Mouse (Mus musculus): ENCODE data around the gene Rag2. TPM values are rescaled to one million over a fixed set of nuclear protein-coding genes. Genes with fewer than 3 reads are reported as not detected.

Gene Rag2
- polyA plus RNA-seq, 1 experiment from 2014 or later, result not detected

GRCm38 (mm10) chr2:101665058-101665702 lies 40.7 kb downstream of the Rag2 start:
- H3K27ac ChIP-seq, result no peak overlapping the region
- 22% methylated on average over 9 of the region's 9 CpGs for WGBS
- peak; percentile 95 for ATAC-seq
- H3K9me3 ChIP-seq (replicated peaks), result no peaks in the 10 kb centered on the region
- H3K27me3 ChIP-seq, result no peaks in the 10 kb centered on the region
- H3K4me2 ChIP-seq, result no peak overlapping the region; the same call in 1 of the 2 replicates
- H3K36me3 ChIP-seq (ENCODE audit: poor library complexity, severe bottlenecking), result no peaks in the 10 kb centered on the region
- peaks cover 5% of the 10 kb centered on the region for H3K4me1 ChIP-seq
- H3K9ac ChIP-seq, result no peak overlapping the region
- no peak overlapping the region for H3K4me3 ChIP-seq

GRCm38 (mm10) chr2:101665703-101666092 lies 41.2 kb downstream of the Rag2 start:
- Histone ChIP-seq H3K27ac (no peak overlapping the region), H3K27me3 (no peaks in the 10 kb centered on the region), H3K36me3 (ENCODE audit: poor library complexity, severe bottlenecking) (no peaks in the 10 kb centered on the region), H3K9ac (no peak overlapping the region), H3K4me2 (no peak overlapping the region), H3K4me3 (no peak overlapping the region), H3K4me1 (peaks cover 5% of the 10 kb centered on the region), H3K9me3 (replicated peaks) (no peaks in the 10 kb centered on the region)
- WGBS, result 72% methylated on average over 3 of the region's 3 CpGs
- ATAC-seq, result peak; percentile 63

- peaks cover 5% of the 10 kb centered on the region for H3K4me1 ChIP-seq
- no peaks in the 10 kb centered on the region for H3K9me3 ChIP-seq (replicated peaks)
- H3K27me3 ChIP-seq, result no peaks in the 10 kb centered on the region
- no peak overlapping the region for H3K4me2 ChIP-seq
- 93% methylated on average over 3 of the region's 3 CpGs for WGBS
- H3K4me3 ChIP-seq, result no peak overlapping the region
- H3K9ac ChIP-seq, result no peak overlapping the region
- H3K36me3 ChIP-seq (ENCODE audit: poor library complexity, severe bottlenecking), result no peaks in the 10 kb centered on the region
- no peak overlapping the region for H3K27ac ChIP-seq
- ATAC-seq, result no peak
These were observed 44.2 kb downstream of the Rag2 start for GRCm38 (mm10) chr2:101668751-101669150.

- Histone ChIP-seq H3K9ac (no peak overlapping the region), H3K4me2 (no peak overlapping the region), H3K36me3 (ENCODE audit: poor library complexity, severe bottlenecking) (no peaks in the 10 kb centered on the region), H3K9me3 (replicated peaks) (no peaks in the 10 kb centered on the region), H3K4me1 (0 out of 2 replicates have a peak, but pooled peaks cover 3% of the 10 kb centered on the region), H3K27me3 (no peaks in the 10 kb centered on the region), H3K4me3 (no peak overlapping the region), H3K27ac (no peak overlapping the region)
- WGBS, result 79% methylated on average over 3 of the region's 3 CpGs
- ATAC-seq, result no peak
These were observed 49.0 kb downstream of the Rag2 start for GRCm38 (mm10) chr2:101673547-101673946.

- Histone ChIP-seq H3K36me3 (ENCODE audit: poor library complexity, severe bottlenecking) (0 out of 2 replicates have a peak, but pooled peaks cover 7% of the 10 kb centered on the region), H3K9ac (peak within 1 kb of the TSS; percentile 95), H3K9me3 (replicated peaks) (no peaks in the 10 kb centered on the region), H3K27me3 (no peaks in the 10 kb centered on the region), H3K4me2 (peak within 1 kb of the TSS; percentile 78), H3K4me3 (peak within 1 kb of the TSS; percentile 94), H3K4me1 (peaks cover 21% of the 10 kb centered on the region), H3K27ac (peak within 1 kb of the TSS; percentile 71; the same call in 1 of the 2 replicates)
- ATAC-seq, result peak; percentile 95
- WGBS, result under 1% methylated on average over 55 of the region's 68 CpGs
These were observed 53.9 kb downstream of the Rag2 start, which contains the start of gene Traf6 for GRCm38 (mm10) chr2:101678236-101679021. Gene Traf6, plus strand, starts transcription at chr2:101678429.

- no peak overlapping the region for H3K27ac ChIP-seq
- under 1% methylated on average over 15 of the region's 15 CpGs for WGBS
These were observed 54.8 kb downstream of the Rag2 start for GRCm38 (mm10) chr2:101679164-101679784.

More at GRCm38 (mm10) chr2:101679164-101679784, 54.8 kb downstream of the Rag2 start:
- Histone ChIP-seq H3K9me3 (replicated peaks) (no peaks in the 10 kb centered on the region), H3K36me3 (ENCODE audit: poor library complexity, severe bottlenecking) (peaks cover 7% of the 10 kb centered on the region; the same call in 1 of the 2 replicates), H3K4me3 (peak overlapping the region; percentile 94), H3K9ac (peak overlapping the region; percentile 95), H3K4me2 (peak overlapping the region; percentile 78), H3K4me1 (peaks cover 21% of the 10 kb centered on the region), H3K27me3 (no peaks in the 10 kb centered on the region)
- no peak for ATAC-seq

Other genes starting within 250 kb of the Rag2 start
- gene Rag1, start 24.8 kb downstream of the Rag2 start, polyA plus RNA-seq (2015; fragmentation: Nextera tagmentation; extraction: Ambion mirVana), result 0.06 and 0.08 TPM in 2 replicates
- 53.6 and 59.0 TPM in 2 replicates for gene B230118H07Rik, start 24.8 kb downstream of the Rag2 start, polyA plus RNA-seq (2015; fragmentation: Nextera tagmentation; extraction: Ambion mirVana)
- 10.4 and 12.2 TPM in 2 replicates for gene Traf6, start 53.7 kb downstream of the Rag2 start, polyA plus RNA-seq (2015; fragmentation: Nextera tagmentation; extraction: Ambion mirVana)

Measured in forebrain, embryonic 13.5 days (tissue).